Mouse (Mus musculus) CH12.LX (cell line): Measurements from ENCODE around the gene Capns1. TPM values are rescaled to one million over a fixed set of nuclear protein-coding genes. Genes with fewer than 3 reads are reported as not detected.
"Not testable (repeated sequence)": the region's sequence is repeated elsewhere in the genome, so short reads cannot be mapped to it uniquely, and the experiment has no call there.

Experiments
- DNase-seq: peaks from one replicate; pipeline ENCODE4 v3.0.0-alpha.2; 2013; ENCODE audit errors: extremely low read depth
- H3K27ac ChIP-seq: 2 replicates; pipeline ENCODE4 v1.5.1; 2012; ENCODE audit warnings: low read depth, mild to moderate bottlenecking, control low read depth, moderate library complexity; ENCODE audit not compliant: insufficient read depth
- H3K27me3 ChIP-seq: replicated peaks from 2 replicates; pipeline ENCODE3; 2012; ENCODE audit warnings: inconsistent platforms
- H3K36me3 ChIP-seq, 2 experiments: replicated peaks in 1 of 2; 2 replicates each; pipeline versions ENCODE3 to v1.6.1; 2012; ENCODE audit warnings: inconsistent platforms in 1 of 2, low read length in 1 of 2, mild to moderate bottlenecking in 1 of 2, mixed read lengths in 1 of 2, moderate library complexity in 1 of 2; ENCODE audit not compliant: control insufficient read depth in 1 of 2, insufficient read depth in 1 of 2
- H3K4me1 ChIP-seq, 2 experiments: 2 replicates each; pipeline ENCODE4 v1.6.1; 2012; ENCODE audit warnings: inconsistent platforms in 1 of 2, moderate library complexity in 1 of 2; ENCODE audit not compliant: insufficient read depth in 2 of 2, control insufficient read depth in 1 of 2
- H3K4me2 ChIP-seq: 2 replicates; pipeline ENCODE4 v1.6.1; 2012; ENCODE audit warnings: low read depth, mild to moderate bottlenecking, control low read depth; ENCODE audit not compliant: poor library complexity, insufficient read depth, severe bottlenecking
- H3K4me3 ChIP-seq, 3 experiments: fragments of 150-350 bp in 1 of 3; sonication (generic) in 1 of 3; replicated peaks in 1 of 3; 2 replicates each; pipeline versions ENCODE3 to v1.5.1; 2011 to 2012; ENCODE audit warnings: low read depth in 2 of 3, low read length in 2 of 3, mild to moderate bottlenecking in 2 of 3, moderate library complexity in 2 of 3, control low read depth in 1 of 3, improper control_type of control experiment in 1 of 3, inconsistent platforms in 1 of 3, mixed read lengths in 1 of 3; ENCODE audit not compliant: poor library complexity in 1 of 3
- H3K79me2 ChIP-seq: replicated peaks from 2 replicates; pipeline ENCODE4 v1.6.1; 2012; ENCODE audit warnings: mild to moderate bottlenecking, moderate library complexity; ENCODE audit not compliant: control insufficient read depth, poor library complexity, insufficient read depth, severe bottlenecking; ENCODE audit errors: extremely low read depth
- H3K9ac ChIP-seq: 2 replicates; pipeline ENCODE4 v1.6.1; 2012; ENCODE audit warnings: low read depth, mild to moderate bottlenecking, control low read depth, moderate library complexity; ENCODE audit not compliant: insufficient read depth
- H3K9me3 ChIP-seq: replicated peaks from 2 replicates; pipeline ENCODE3; 2012; ENCODE audit warnings: low read length, inconsistent platforms, mixed read lengths
- BHLHE40 ChIP-seq: IDR thresholded peaks from 2 replicates; pipeline ENCODE4 v1.6.1; 2011; ENCODE audit warnings: mild to moderate bottlenecking, low read depth, low read length, improper control_type of control experiment
- CHD2 ChIP-seq: IDR thresholded peaks from 2 replicates; pipeline ENCODE4 v1.6.1; 2011; ENCODE audit warnings: low read length, improper control_type of control experiment
- CTCF ChIP-seq, 2 experiments: IDR thresholded peaks in 1 of 2; conservative IDR thresholded peaks in 1 of 2; 2 replicates each; pipeline ENCODE4 v1.5.1; 2011 to 2012; ENCODE audit warnings: low read depth in 2 of 2, low read length in 2 of 2, improper control_type of control experiment in 1 of 2, inconsistent platforms in 1 of 2, mild to moderate bottlenecking in 1 of 2, moderate library complexity in 1 of 2
- E2F4 ChIP-seq: IDR thresholded peaks from 2 replicates; pipeline ENCODE4 v1.6.1; 2011; ENCODE audit warnings: low read depth, low read length, improper control_type of control experiment; ENCODE audit not compliant: insufficient replicate concordance
- ELF1 ChIP-seq: IDR thresholded peaks from 2 replicates; pipeline ENCODE4 v1.6.1; 2014; ENCODE audit warnings: low read depth, mild to moderate bottlenecking, inconsistent platforms, low read length, improper control_type of control experiment
- EP300 ChIP-seq: IDR thresholded peaks from 2 replicates; pipeline ENCODE4 v1.6.1; 2011; ENCODE audit warnings: low read length, improper control_type of control experiment
- HCFC1 ChIP-seq: IDR thresholded peaks from 2 replicates; pipeline ENCODE4 v1.6.1; 2012; ENCODE audit warnings: low read depth, mild to moderate bottlenecking, inconsistent platforms, low read length, improper control_type of control experiment
- IRF4 ChIP-seq: IDR thresholded peaks from 2 replicates; pipeline ENCODE4 v1.6.1; 2014; ENCODE audit warnings: low read depth, mild to moderate bottlenecking, inconsistent platforms, low read length, improper control_type of control experiment
- JUND ChIP-seq: conservative IDR thresholded peaks from 2 replicates; pipeline ENCODE4 v1.6.1; 2011; ENCODE audit warnings: low read depth, low read length, improper control_type of control experiment
- MAZ ChIP-seq: IDR thresholded peaks from 2 replicates; pipeline ENCODE4 v1.6.1; 2012; ENCODE audit warnings: low read depth, mild to moderate bottlenecking, inconsistent platforms, low read length, improper control_type of control experiment, moderate library complexity
- MEF2A ChIP-seq: IDR thresholded peaks from 2 replicates; pipeline ENCODE4 v1.6.1; 2014; ENCODE audit warnings: low read depth, mild to moderate bottlenecking, inconsistent platforms, low read length, improper control_type of control experiment, borderline replicate concordance
- MYC ChIP-seq: IDR thresholded peaks from 2 replicates; pipeline ENCODE4 v1.6.1; 2011; ENCODE audit warnings: low read depth, mild to moderate bottlenecking, improper control_type of control experiment, low read length
- NELFE ChIP-seq: IDR thresholded peaks from 2 replicates; pipeline ENCODE4 v1.6.1; 2011; ENCODE audit warnings: low read depth, low read length, improper control_type of control experiment
- NRF1 ChIP-seq: IDR thresholded peaks from 2 replicates; pipeline ENCODE4 v1.6.1; 2014; ENCODE audit warnings: low read depth, mild to moderate bottlenecking, inconsistent platforms, low read length, improper control_type of control experiment, moderate library complexity
- PAX5 ChIP-seq: IDR thresholded peaks from 2 replicates; pipeline ENCODE4 v1.6.1; 2012; ENCODE audit warnings: low read length, inconsistent platforms, mixed read lengths
- POLR2A ChIP-seq: IDR thresholded peaks from 2 replicates; pipeline ENCODE4 v1.6.1; 2011; ENCODE audit warnings: low read depth, mild to moderate bottlenecking, improper control_type of control experiment, low read length
- POLR2AphosphoS2 ChIP-seq: IDR thresholded peaks from 2 replicates; pipeline ENCODE4 v1.6.1; 2011; ENCODE audit warnings: low read depth, low read length, improper control_type of control experiment
- RAD21 ChIP-seq: IDR thresholded peaks from 2 replicates; pipeline ENCODE4 v1.6.1; 2011; ENCODE audit warnings: low read depth, mild to moderate bottlenecking, low read length, improper control_type of control experiment, moderate library complexity
- SIN3A ChIP-seq: IDR thresholded peaks from 2 replicates; pipeline ENCODE4 v1.6.1; 2012; ENCODE audit warnings: low read length, improper control_type of control experiment, inconsistent platforms
- SMC3 ChIP-seq: IDR thresholded peaks from 2 replicates; pipeline ENCODE4 v1.6.1; 2011; ENCODE audit warnings: low read depth, low read length, improper control_type of control experiment
- TCF12 ChIP-seq: IDR thresholded peaks from 2 replicates; pipeline ENCODE4 v1.6.1; 2014; ENCODE audit warnings: low read depth, mild to moderate bottlenecking, inconsistent platforms, low read length, improper control_type of control experiment
- USF1 ChIP-seq: IDR thresholded peaks from 2 replicates; pipeline ENCODE4 v1.6.1; 2014; ENCODE audit warnings: low read depth, mild to moderate bottlenecking, inconsistent platforms, low read length, improper control_type of control experiment
- USF2 ChIP-seq: conservative IDR thresholded peaks from 2 replicates; pipeline ENCODE4 v1.6.1; 2011; ENCODE audit warnings: low read depth, low read length, improper control_type of control experiment
- ZC3H11A ChIP-seq: IDR thresholded peaks from 2 replicates; pipeline ENCODE4 v1.6.1; 2012; ENCODE audit warnings: low read depth, mild to moderate bottlenecking, inconsistent platforms, low read length, improper control_type of control experiment
- dilution Hi-C: fragments of 300-500 bp; cut with MboI; formaldehyde crosslinking; loops from 2 replicates; pipeline ENCODE4 v1.14.3; 2020; ENCODE audit warnings: low sequenced_read_pairs; ENCODE audit not compliant: extremely low pct_unique_long_range_greater_than_20kb, extremely low pct_ligation_motif_present
- in situ Hi-C: fragments of 300-500 bp; cut with MboI; formaldehyde crosslinking; loops from 3 replicates; pipeline ENCODE4 v1.14.3; 2019; ENCODE audit warnings: low sequenced_read_pairs, low pct_ligation_motif_present, low pct_unique_long_range_greater_than_20kb, mixed read lengths
- polyA plus RNA-seq: library from polyadenylated mRNA; unstranded; fragments of >175 nt; gene quantifications from 2 replicates; pipeline ENCODE4 v1.2.1, GENCODE M21; 2012; ENCODE audit warnings: low read depth; ENCODE audit not compliant: insufficient read length
- total RNA-seq, 2 experiments: library from RNA; depleted of rRNA; stranded (reverse); fragments of 300-350 nt in 1 of 2; fragments of >200 nt in 1 of 2; gene quantifications; 2 replicates each; pipeline ENCODE4 v1.2.3; 2012 to 2014

Capns1 gene
- 85.8 and 101 TPM in 2 replicates for total RNA-seq (2012; rRNA removed)
- total RNA-seq (2014; rRNA removed), result 207 and 219 TPM in 2 replicates
- 218 and 233 TPM in 2 replicates for polyA plus RNA-seq

GRCm38 (mm10) chr7:30198481-30198971 lies at the start of gene Capns1:
Gene Capns1, minus strand, starts transcription at chr7:30198811.
- H3K9me3 ChIP-seq, result no peaks in the 10 kb centered on the region
- no peak for TF ChIP-seq USF1
- no peak for TF ChIP-seq USF2
- no peak for TF ChIP-seq ZC3H11A
- TF ChIP-seq CHD2, result no peak
- TF ChIP-seq PAX5, result no peak
- no peak for TF ChIP-seq BHLHE40
- TF ChIP-seq SIN3A, result no peak
- TF ChIP-seq E2F4, result no peak
- no peak for TF ChIP-seq TCF12
- no peak for TF ChIP-seq MAZ
- no peak for TF ChIP-seq POLR2A
- TF ChIP-seq MEF2A, result no peak
- no peak for TF ChIP-seq MYC
- TF ChIP-seq NRF1, result no peak
- TF ChIP-seq ELF1, result no peak
- no peak for TF ChIP-seq POLR2AphosphoS2
- no peak for TF ChIP-seq JUND
- no peak for TF ChIP-seq EP300
- TF ChIP-seq IRF4, result peak; percentile 11; the same call in 1 of the 2 replicates
- peak; percentile 51 for TF ChIP-seq RAD21
- TF ChIP-seq SMC3, result peak; percentile 68
- TF ChIP-seq CTCF (conservative IDR thresholded peaks at IDR 0.05 in 1 of 2, IDR thresholded peaks at IDR 0.05 in 1 of 2; ENCODE audit: low read depth in 2 of 2, low read length in 2 of 2), result peak; percentile 76 to 83
- no peak for TF ChIP-seq HCFC1
- 0 out of 2 replicates have a peak, but pooled peaks have one; percentile 13 for TF ChIP-seq NELFE
- peaks cover 2 to 23% of the 10 kb centered on the region in 2 experiments; a peak in 3 of 4 replicates for H3K4me1 ChIP-seq
- no peak within 1 kb of the TSS for H3K9ac ChIP-seq
- dilution Hi-C loops (no loop called here), in situ Hi-C loops (no loop called here)
- no peaks in the 10 kb centered on the region for H3K27me3 ChIP-seq
- no peaks in the 10 kb centered on the region for H3K36me3 ChIP-seq
- H3K79me2 ChIP-seq, result peaks cover 7% of the 10 kb centered on the region; the same call in 1 of the 2 replicates
- no peak within 1 kb of the TSS for H3K4me3 ChIP-seq
- H3K27ac ChIP-seq, result no peak within 1 kb of the TSS
- H3K4me2 ChIP-seq, result no peak within 1 kb of the TSS
- DNase-seq, result peak; percentile 84

- H3K27me3 ChIP-seq, dilution Hi-C loops, H3K9ac ChIP-seq, H3K4me2 ChIP-seq, in situ Hi-C loops, H3K79me2 ChIP-seq, H3K27ac ChIP-seq, H3K9me3 ChIP-seq, H3K4me3 ChIP-seq, DNase-seq: not testable (repeated sequence)
- H3K36me3 ChIP-seq, result peaks cover 41 to 62% of the 10 kb centered on the region in 2 experiments
- H3K4me1 ChIP-seq, result peaks cover 12 to 36% of the 10 kb centered on the region in 2 experiments
Measured at GRCm38 (mm10) chr7:30237374-30237773, 38.8 kb upstream of the Capns1 start.
